In the genomic region with DNA sequence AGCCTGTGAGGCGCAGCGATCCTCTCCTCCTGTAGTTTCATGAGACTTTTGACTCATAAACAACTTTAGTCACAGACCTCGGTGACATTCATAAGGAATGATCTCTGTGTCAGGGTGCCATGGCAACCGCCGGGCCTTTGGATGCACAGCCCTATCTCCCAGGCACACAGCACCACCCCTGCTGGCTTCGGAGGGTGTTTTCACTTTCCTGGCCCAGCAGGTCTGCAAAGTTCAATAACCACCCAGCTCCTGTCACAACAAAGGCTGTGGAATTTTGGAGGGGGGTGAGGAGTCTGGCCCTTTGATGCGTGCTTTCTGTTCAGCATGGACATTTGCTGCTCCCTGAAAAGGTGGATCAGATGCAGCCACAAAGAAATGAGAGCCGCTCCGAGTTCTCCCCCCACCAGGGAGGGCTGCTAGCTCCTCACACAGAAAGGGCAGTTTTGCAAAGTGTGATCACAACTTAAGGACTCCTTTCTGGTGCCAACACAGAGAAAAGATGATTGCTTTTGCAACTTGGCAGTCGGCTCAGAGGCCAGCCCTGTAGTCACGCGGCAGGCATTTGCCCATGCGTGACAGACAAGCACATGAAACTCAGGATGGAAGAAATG, we compare ENCODE assay signal across 8 mouse cellular contexts.
DNase-seq lines count a peak whose midpoint lies in the region; ATAC-seq lines count a peak whose summit lies in the region.

No protein-coding gene starts in this region.

- peaks cover 12% of the 10 kb centered on the region; the same call in 1 of the 2 replicates for H3K4me1 ChIP-seq in neural tube, embryonic 11.5 days (ENCODE audit: control insufficient read depth, insufficient read depth, low read length)

- peak; percentile 98 for ATAC-seq in neural tube, embryonic 11.5 days (ENCODE audit: insufficient read depth, low FRiP score, low TSS enrichment)

- peak overlapping the region; percentile 37 for H3K4me2 ChIP-seq in neural tube, embryonic 11.5 days (ENCODE audit: low read depth)

- H3K4me3 ChIP-seq in neural tube, embryonic 11.5 days (ENCODE audit: low read depth, low read length): no peak overlapping the region

- peak overlapping the region; percentile 80; the same call in 1 of the 2 replicates for H3K27ac ChIP-seq in neural tube, embryonic 11.5 days (ENCODE audit: low read depth, low read length)

- 4% methylated on average over 13 of the region's 13 CpGs for WGBS in neural tube, embryonic 11.5 days

- H3K9ac ChIP-seq in neural tube, embryonic 11.5 days (ENCODE audit: low read length): no peak overlapping the region; the same call in 1 of the 2 replicates

- no peaks in the 10 kb centered on the region for H3K9me3 ChIP-seq in neural tube, embryonic 11.5 days (ENCODE audit: control insufficient read depth, low read length)

- no peaks in the 10 kb centered on the region for H3K27me3 ChIP-seq in neural tube, embryonic 11.5 days (ENCODE audit: control insufficient read depth, insufficient read depth, low read length)

- peak; percentile 49 for DNase-seq in adrenal gland, adult 2 months
- DNase-seq in adrenal gland, postnatal 4 days (ENCODE audit: low spot score in 2 of 2): no peak
- DNase-seq in brain, adult 2 months (ENCODE audit: low read depth, low spot score): peak; percentile 76
- DNase-seq in frontal cortex, adult 2 months (ENCODE audit: extremely low spot score in 1 of 2, low spot score in 1 of 2): peak; percentile 47 to 50
- peak; percentile 16 to 34 for DNase-seq in layer of hippocampus, postnatal 10 days (ENCODE audit: low spot score in 2 of 2)
- DNase-seq in neural tube, embryonic 11.5 days (ENCODE audit: low spot score): peak; percentile 87
- no peak for DNase-seq in spleen, adult 12 weeks (ENCODE audit: low spot score)
- DNase-seq in gastrocnemius, adult 18-20 months (ENCODE audit: low spot score): no peak

- no peaks in the 10 kb centered on the region for H3K36me3 ChIP-seq in neural tube, embryonic 11.5 days (ENCODE audit: control insufficient read depth, insufficient read depth, low read length)

Comparison
In these comparisons a context has a peak if more than half of its experiments do, and no peak if none do; other contexts are left out.
1. DNase-seq: peak in adrenal gland, adult 2 months (single experiment), brain, adult 2 months (single experiment), frontal cortex, adult 2 months (2 of 2), layer of hippocampus, postnatal 10 days (2 of 2) and neural tube, embryonic 11.5 days (single experiment); none in adrenal gland, postnatal 4 days (0 of 2), spleen, adult 12 weeks (single experiment) and gastrocnemius, adult 18-20 months (single experiment).